Mouse (Mus musculus): ENCODE measurements around the gene Hexim2. TPM values are rescaled to one million over a fixed set of nuclear protein-coding genes. Genes with fewer than 3 reads are reported as not detected.

Hexim2 gene
- polyA plus RNA-seq, 1 experiment from 2014 or later: 33.4 TPM

- peak overlapping the region; percentile 39 for H3K4me2 ChIP-seq
- 2% methylated on average over 25 of the region's 25 CpGs for WGBS
- H3K27ac ChIP-seq: no peak overlapping the region
- H3K36me3 ChIP-seq (replicated peaks): no peaks in the 10 kb centered on the region
- H3K27me3 ChIP-seq (replicated peaks): no peaks in the 10 kb centered on the region
- H3K9me3 ChIP-seq: no peaks in the 10 kb centered on the region
- H3K4me1 ChIP-seq: peaks cover 7% of the 10 kb centered on the region; the same call in 1 of the 2 replicates
- H3K4me3 ChIP-seq: 0 out of 2 replicates have a peak overlapping the region, but pooled peaks have one; percentile 15
- no peak overlapping the region for H3K9ac ChIP-seq
- peak; percentile 87 for ATAC-seq (replicated peaks)
These were observed 26.6 kb downstream of the Hexim2 start for GRCm38 (mm10) chr11:103158621-103159478.

- H3K4me2 ChIP-seq: no peak overlapping the region
- no peaks in the 10 kb centered on the region for H3K9me3 ChIP-seq
- WGBS: 93% methylated on average over 11 of the region's 11 CpGs
- H3K36me3 ChIP-seq (replicated peaks): no peaks in the 10 kb centered on the region
- H3K4me1 ChIP-seq: peaks cover 7% of the 10 kb centered on the region; the same call in 1 of the 2 replicates
- H3K27ac ChIP-seq: no peak overlapping the region
- no peak for ATAC-seq (replicated peaks)
- H3K27me3 ChIP-seq (replicated peaks): no peaks in the 10 kb centered on the region
- H3K4me3 ChIP-seq: no peak overlapping the region
- no peak overlapping the region for H3K9ac ChIP-seq
These were observed 28.5 kb downstream of the Hexim2 start for GRCm38 (mm10) chr11:103160738-103161137.

- Histone ChIP-seq H3K4me2 (no peak overlapping the region), H3K4me3 (no peak overlapping the region), H3K27ac (no peak overlapping the region), H3K9ac (no peak overlapping the region), H3K4me1 (peaks cover 7% of the 10 kb centered on the region; the same call in 1 of the 2 replicates), H3K27me3 (replicated peaks) (no peaks in the 10 kb centered on the region), H3K9me3 (no peaks in the 10 kb centered on the region), H3K36me3 (replicated peaks) (no peaks in the 10 kb centered on the region)
- 76% methylated on average over 7 of the region's 7 CpGs for WGBS
- ATAC-seq (replicated peaks): no peak
These were observed 29.2 kb downstream of the Hexim2 start for GRCm38 (mm10) chr11:103161449-103161848.

- 93% methylated on average over 5 of the region's 5 CpGs for WGBS
- H3K4me3 ChIP-seq: no peak overlapping the region
- no peak for ATAC-seq (replicated peaks)
- no peak overlapping the region for H3K27ac ChIP-seq
- no peak overlapping the region for H3K4me2 ChIP-seq
- H3K9me3 ChIP-seq: no peaks in the 10 kb centered on the region
- no peaks in the 10 kb centered on the region for H3K27me3 ChIP-seq (replicated peaks)
- H3K36me3 ChIP-seq (replicated peaks): no peaks in the 10 kb centered on the region
- H3K9ac ChIP-seq: no peak overlapping the region
- peaks cover 7% of the 10 kb centered on the region; the same call in 1 of the 2 replicates for H3K4me1 ChIP-seq
These were observed 29.9 kb downstream of the Hexim2 start for GRCm38 (mm10) chr11:103162132-103162531.

- H3K27ac ChIP-seq: no peak overlapping the region
- no peaks in the 10 kb centered on the region for H3K9me3 ChIP-seq
- no peak overlapping the region for H3K4me2 ChIP-seq
- H3K27me3 ChIP-seq (replicated peaks): peaks cover 3% of the 10 kb centered on the region; the same call in 1 of the 2 replicates
- H3K4me3 ChIP-seq: no peak overlapping the region
- H3K4me1 ChIP-seq: peaks cover 6% of the 10 kb centered on the region
- H3K9ac ChIP-seq: no peak overlapping the region
- no peak for ATAC-seq (replicated peaks)
- no peaks in the 10 kb centered on the region for H3K36me3 ChIP-seq (replicated peaks)
- WGBS: 34% methylated on average over 10 of the region's 10 CpGs
These were observed 32.2 kb downstream of the Hexim2 start for GRCm38 (mm10) chr11:103164391-103164790.

GRCm38 (mm10) chr11:103168690-103169390 lies 36.6 kb downstream of the Hexim2 start:
- no peaks in the 10 kb centered on the region for H3K36me3 ChIP-seq (replicated peaks)
- peak overlapping the region; percentile 32; the same call in 1 of the 2 replicates for H3K27ac ChIP-seq
- no peak overlapping the region for H3K4me2 ChIP-seq
- no peak overlapping the region for H3K4me3 ChIP-seq
- peaks cover 45% of the 10 kb centered on the region for H3K4me1 ChIP-seq
- no peak for ATAC-seq (replicated peaks)
- H3K9ac ChIP-seq: no peak overlapping the region
- WGBS: 24% methylated on average over 9 of the region's 9 CpGs
- no peaks in the 10 kb centered on the region for H3K9me3 ChIP-seq
- H3K27me3 ChIP-seq (replicated peaks): peaks cover 3% of the 10 kb centered on the region; the same call in 1 of the 2 replicates

- 78% methylated on average over 5 of the region's 5 CpGs for WGBS
- Histone ChIP-seq H3K9ac (peak overlapping the region; percentile 80; the same call in 1 of the 2 replicates), H3K4me2 (peak overlapping the region; percentile 86), H3K36me3 (replicated peaks) (no peaks in the 10 kb centered on the region), H3K4me1 (peaks cover 52% of the 10 kb centered on the region), H3K27ac (peak overlapping the region; percentile 72; the same call in 1 of the 2 replicates), H3K4me3 (peak overlapping the region; percentile 54), H3K27me3 (replicated peaks) (peaks cover 3% of the 10 kb centered on the region; the same call in 1 of the 2 replicates), H3K9me3 (no peaks in the 10 kb centered on the region)
- no peak for ATAC-seq (replicated peaks)
These were observed 37.4 kb downstream of the Hexim2 start for GRCm38 (mm10) chr11:103169664-103170063.

GRCm38 (mm10) chr11:103170111-103170493 lies 37.9 kb downstream of the Hexim2 start:
- no peaks in the 10 kb centered on the region for H3K9me3 ChIP-seq
- peak overlapping the region; percentile 86 for H3K4me2 ChIP-seq
- H3K27ac ChIP-seq: peak overlapping the region; percentile 72
- H3K27me3 ChIP-seq (replicated peaks): peaks cover 3% of the 10 kb centered on the region; the same call in 1 of the 2 replicates
- peak overlapping the region; percentile 54 for H3K4me3 ChIP-seq
- H3K9ac ChIP-seq: peak overlapping the region; percentile 80
- H3K4me1 ChIP-seq: peaks cover 56% of the 10 kb centered on the region
- WGBS: 39% methylated on average over 3 of the region's 3 CpGs
- peak; percentile 10; the same call in 1 of the 2 replicates for ATAC-seq (replicated peaks)
- no peaks in the 10 kb centered on the region for H3K36me3 ChIP-seq (replicated peaks)

- Histone ChIP-seq H3K27ac (peak within 1 kb of the TSS; percentile 72), H3K9ac (peak within 1 kb of the TSS; percentile 80), H3K4me2 (peak within 1 kb of the TSS; percentile 86), H3K27me3 (replicated peaks) (peaks cover 3% of the 10 kb centered on the region; the same call in 1 of the 2 replicates), H3K9me3 (no peaks in the 10 kb centered on the region), H3K36me3 (replicated peaks) (no peaks in the 10 kb centered on the region), H3K4me1 (peaks cover 56% of the 10 kb centered on the region), H3K4me3 (peak within 1 kb of the TSS; percentile 54)
- WGBS: 1% methylated on average over 31 of the region's 84 CpGs
- ATAC-seq (replicated peaks): peak; percentile 89
These were observed 38.5 kb downstream of the Hexim2 start, which contains the start of gene Fmnl1 for GRCm38 (mm10) chr11:103170494-103171285. TSS of gene Fmnl1 (plus strand) at chr11:103171107.

GRCm38 (mm10) chr11:103171286-103171620 lies 39.0 kb downstream of the Hexim2 start:
- Histone ChIP-seq H3K27ac (peak overlapping the region; percentile 72; the same call in 1 of the 2 replicates), H3K9ac (peak overlapping the region; percentile 80), H3K9me3 (no peaks in the 10 kb centered on the region), H3K4me2 (peak overlapping the region; percentile 86), H3K27me3 (replicated peaks) (peaks cover 3% of the 10 kb centered on the region; the same call in 1 of the 2 replicates), H3K4me3 (peak overlapping the region; percentile 54), H3K4me1 (peaks cover 56% of the 10 kb centered on the region), H3K36me3 (replicated peaks) (no peaks in the 10 kb centered on the region)
- 2% methylated on average over 23 of the region's 23 CpGs for WGBS
- ATAC-seq (replicated peaks): no peak

- Histone ChIP-seq H3K27me3 (replicated peaks) (peaks cover 3% of the 10 kb centered on the region; the same call in 1 of the 2 replicates), H3K36me3 (replicated peaks) (no peaks in the 10 kb centered on the region), H3K9ac (peak overlapping the region; percentile 80; the same call in 1 of the 2 replicates), H3K4me1 (peaks cover 56% of the 10 kb centered on the region), H3K4me3 (peak overlapping the region; percentile 54), H3K4me2 (peak overlapping the region; percentile 86), H3K9me3 (no peaks in the 10 kb centered on the region), H3K27ac (no peak overlapping the region)
- ATAC-seq (replicated peaks): no peak
- WGBS: 51% methylated on average over 9 of the region's 9 CpGs
These were observed 39.6 kb downstream of the Hexim2 start for GRCm38 (mm10) chr11:103171703-103172391.
